In the genomic region with DNA sequence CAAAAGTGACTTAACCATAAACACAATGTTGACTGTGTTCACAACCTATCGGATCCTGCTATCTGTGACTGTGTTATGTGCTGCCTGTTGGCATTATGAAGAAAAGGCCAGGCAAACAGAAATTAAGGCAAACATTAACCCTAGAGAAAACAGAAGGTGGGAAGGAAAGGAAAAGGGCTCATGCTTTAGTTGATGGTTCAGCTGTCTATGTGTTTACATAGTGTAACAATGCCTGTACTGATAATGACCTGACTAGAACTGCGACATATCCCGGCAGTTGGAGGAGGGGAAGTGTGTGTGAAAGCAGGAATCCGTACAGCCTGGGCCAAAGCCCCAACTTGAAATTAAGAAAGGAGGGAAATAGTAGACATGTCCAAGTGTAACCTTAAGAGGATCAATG, we compare ENCODE assay signal across 12 mouse cellular contexts.
"Had no signal": no experiment of that assay in that cellular context is flagged by ENCODE, and none has a peak within 500 bp of the region (broad histone marks: within the 10 kb centered on the region; RNA-seq: fewer than 3 reads in every experiment).

No protein-coding gene starts in this region.

- H3K9ac ChIP-seq: limb, embryonic 12.5 days; liver, embryonic 13.5 days; lung, embryonic 15.5 days; midbrain, embryonic 12.5 days; neural tube, embryonic 13.5 days had no signal

- ATAC-seq: midbrain, embryonic 16.5 days had no signal

- H3K4me1 ChIP-seq: limb, embryonic 12.5 days; lung, embryonic 15.5 days had no signal

- H3K27me3 ChIP-seq: limb, embryonic 12.5 days; liver, embryonic 13.5 days; lung, embryonic 15.5 days; midbrain, embryonic 12.5 days; neural tube, embryonic 13.5 days had no signal

- H3K9me3 ChIP-seq: limb, embryonic 12.5 days; liver, embryonic 13.5 days; lung, embryonic 15.5 days; midbrain, embryonic 12.5 days; neural tube, embryonic 13.5 days had no signal

- H3K27ac ChIP-seq: limb, embryonic 12.5 days; liver, embryonic 13.5 days; lung, embryonic 15.5 days; midbrain, embryonic 12.5 days; neural tube, embryonic 13.5 days had no signal

- H3K4me3 ChIP-seq: limb, embryonic 12.5 days; liver, embryonic 13.5 days; lung, embryonic 15.5 days; midbrain, embryonic 12.5 days; neural tube, embryonic 13.5 days had no signal

- DNase-seq: kidney, adult 8-10 months; kidney, postnatal 25 days; layer of hippocampus, postnatal 36 days; liver, embryonic 13.5 days; retina, postnatal 1 day; right cerebral cortex, postnatal 4 days; thymus, postnatal 36 days had no signal

- H3K4me2 ChIP-seq: limb, embryonic 12.5 days; liver, embryonic 13.5 days; lung, embryonic 15.5 days; midbrain, embryonic 12.5 days; neural tube, embryonic 13.5 days had no signal
